Mouse (Mus musculus) cortical plate, adult 2 months (tissue): ENCODE data around the gene Unc119.

Experiments used
- CTCF ChIP-seq: fragments of 200-500 bp; IDR thresholded peaks from 2 replicates; pipeline ENCODE4 v1.5.1; 2011; ENCODE audit warnings: mild to moderate bottlenecking, control low read depth, low read length; ENCODE audit not compliant: insufficient read depth; ENCODE audit errors: extremely low read depth
- POLR2A ChIP-seq: fragments of 200-500 bp; IDR thresholded peaks from 2 replicates; pipeline ENCODE4 v1.6.1; 2011; ENCODE audit warnings: mild to moderate bottlenecking, low read length, control low read depth; ENCODE audit not compliant: insufficient read depth; ENCODE audit errors: extremely low read depth

GRCm38 (mm10) chr11:78372610-78373009 lies 29.3 kb downstream of the Unc119 start:
- TF ChIP-seq POLR2A (no peak), CTCF (no peak)
